In genomic region chr12:9898420-9898819, GRCm38 (mm10) we compare ENCODE assay signal across 16 mouse cellular contexts.
DNase-seq lines count a peak whose midpoint lies in the region; ATAC-seq lines count a peak whose summit lies in the region.
"Had no signal": no experiment of that assay in that cellular context is flagged by ENCODE, and none has a peak within 500 bp of the region (broad histone marks: within the 10 kb centered on the region; RNA-seq: fewer than 3 reads in every experiment).

No protein-coding gene starts in this region.

- no peaks in the 10 kb centered on the region for H3K27me3 ChIP-seq in kidney, embryonic 16.5 days (ENCODE audit: insufficient read depth, low read length)
- H3K27me3 ChIP-seq: intestine, embryonic 15.5 days; limb, embryonic 12.5 days had no signal

- no peak for DNase-seq in kidney, postnatal 10 days
- peak; percentile 13 for DNase-seq in embryo, embryonic 11 days
- DNase-seq in gastrocnemius, postnatal 25 days, result peak; percentile 91
- peak; percentile 12 for DNase-seq in mesoderm, embryonic 11.5 days (ENCODE audit: low read depth, low spot score)
- no peak for DNase-seq in frontal cortex, postnatal 25 days (ENCODE audit: low spot score in 2 of 2)
- DNase-seq in layer of hippocampus, postnatal 36 days, result no peak
- DNase-seq in c-Kit-positive CD71-positive TER-119-positive erythroid progenitor cells, embryonic 14.5 days (ENCODE audit: low spot score), result no peak
- DNase-seq: adrenal gland, postnatal 36 days; cerebellum, adult 11 months; forebrain, postnatal 0 days; lung, embryonic 14.5 days; thymus, postnatal 14 days had no signal

- H3K4me1 ChIP-seq in kidney, embryonic 16.5 days (ENCODE audit: insufficient read depth, low read length), result no peaks in the 10 kb centered on the region
- H3K4me1 ChIP-seq: intestine, embryonic 15.5 days; limb, embryonic 12.5 days had no signal

- no peak overlapping the region for H3K27ac ChIP-seq in kidney, embryonic 16.5 days (ENCODE audit: low read length)
- H3K27ac ChIP-seq: intestine, embryonic 15.5 days; limb, embryonic 12.5 days had no signal

- no peaks in the 10 kb centered on the region for H3K36me3 ChIP-seq in kidney, embryonic 16.5 days (ENCODE audit: insufficient read depth, low read length)
- H3K36me3 ChIP-seq: intestine, embryonic 15.5 days; limb, embryonic 12.5 days had no signal

- H3K4me2 ChIP-seq in kidney, embryonic 16.5 days (replicated peaks; ENCODE audit: low read depth, low read length), result no peak overlapping the region
- H3K4me2 ChIP-seq: intestine, embryonic 15.5 days; limb, embryonic 12.5 days; lung, embryonic 14.5 days; midbrain, embryonic 11.5 days had no signal

- no peaks in the 10 kb centered on the region for H3K9me3 ChIP-seq in kidney, embryonic 16.5 days (ENCODE audit: low read length)
- H3K9me3 ChIP-seq: intestine, embryonic 15.5 days; limb, embryonic 12.5 days had no signal

- H3K9ac ChIP-seq in kidney, embryonic 16.5 days (replicated peaks; ENCODE audit: low read length), result no peak overlapping the region
- H3K9ac ChIP-seq: forebrain, postnatal 0 days; intestine, embryonic 15.5 days; limb, embryonic 12.5 days; lung, embryonic 14.5 days had no signal

- ATAC-seq in kidney, embryonic 16.5 days (ENCODE audit: low FRiP score, low TSS enrichment), result peak; percentile 96
- ATAC-seq: forebrain, postnatal 0 days; intestine, embryonic 15.5 days had no signal

- H3K4me3 ChIP-seq in kidney, embryonic 16.5 days (ENCODE audit: low read length), result no peak overlapping the region
- H3K4me3 ChIP-seq: intestine, embryonic 15.5 days; limb, embryonic 12.5 days had no signal

- WGBS in kidney, embryonic 16.5 days, result 36% methylated on average over 3 of the region's 3 CpGs

Comparison
In these comparisons a context has a peak if more than half of its experiments do, and no peak if none do; other contexts are left out.
1. DNase-seq: peak in embryo, embryonic 11 days (single experiment), gastrocnemius, postnatal 25 days (single experiment) and mesoderm, embryonic 11.5 days (single experiment); none in kidney, postnatal 10 days (single experiment), frontal cortex, postnatal 25 days (0 of 2), layer of hippocampus, postnatal 36 days (0 of 2) and c-Kit-positive CD71-positive TER-119-positive erythroid progenitor cells, embryonic 14.5 days (single experiment).